Mouse (Mus musculus) G1E (cell line): ENCODE results near the gene Cotl1. TPM values are rescaled to one million over a fixed set of nuclear protein-coding genes. Genes with fewer than 3 reads are reported as not detected.

ENCODE experiments used
- ATAC-seq: 2 replicates; pipeline ENCODE4 v1.8.0; 2016; ENCODE audit warnings: mild to moderate bottlenecking; ENCODE audit not compliant: insufficient number of reproducible peaks, poor library complexity, low FRiP score, severe bottlenecking; ENCODE audit errors: extremely low read depth
- DNase-seq: peaks from one replicate; pipeline ENCODE4 v3.0.0; 2012; ENCODE audit warnings: low spot score
- H3K27me3 ChIP-seq: 2 replicates; pipeline ENCODE4 v1.6.1; 2012; ENCODE audit warnings: mild to moderate bottlenecking, low read length, inconsistent platforms; ENCODE audit not compliant: insufficient read depth
- H3K36me3 ChIP-seq: replicated peaks from 2 replicates; pipeline ENCODE3; 2012; ENCODE audit warnings: mild to moderate bottlenecking, inconsistent platforms
- H3K4me1 ChIP-seq: 2 replicates; pipeline ENCODE4 v1.6.1; 2012; ENCODE audit warnings: low read depth, low read length, inconsistent platforms, mixed read lengths; ENCODE audit not compliant: insufficient read depth
- H3K4me3 ChIP-seq: 2 replicates; pipeline ENCODE4 v1.5.1; 2012; ENCODE audit warnings: low read depth, mild to moderate bottlenecking, inconsistent platforms, low read length, moderate library complexity, mixed read lengths
- H3K9me3 ChIP-seq: replicated peaks from 2 replicates; pipeline ENCODE4 v1.6.1; 2012; ENCODE audit warnings: inconsistent platforms
- CTCF ChIP-seq: IDR thresholded peaks from 2 replicates; pipeline ENCODE4 v1.5.1; 2012; ENCODE audit warnings: low read depth, low read length, inconsistent platforms, mixed read lengths
- GATA1 ChIP-seq: IDR thresholded peaks from 2 replicates; pipeline ENCODE4 v1.6.1; 2012; ENCODE audit warnings: borderline replicate concordance, low read length, inconsistent platforms, mixed read lengths
- GATA2 ChIP-seq: IDR thresholded peaks from 2 replicates; pipeline ENCODE4 v1.6.1; 2012; ENCODE audit warnings: low read depth, low read length, inconsistent platforms, borderline replicate concordance
- POLR2AphosphoS5 ChIP-seq: IDR thresholded peaks from 2 replicates; pipeline ENCODE4 v1.6.1; 2012; ENCODE audit warnings: low read depth, low read length, inconsistent platforms; ENCODE audit not compliant: insufficient replicate concordance
- TAL1 ChIP-seq: conservative IDR thresholded peaks from 2 replicates; pipeline ENCODE4 v1.6.1; 2012; ENCODE audit warnings: low read depth, low read length, inconsistent platforms, mixed read lengths
- polyA plus RNA-seq: library from polyadenylated mRNA; stranded (reverse); fragments of >175 nt; gene quantifications from 2 replicates; pipeline ENCODE4 v1.2.3, GENCODE M21; 2012
- total RNA-seq, 2 experiments: library from RNA; stranded (forward) in 1 of 2; stranded (reverse) in 1 of 2; fragments of 200-1000 nt in 1 of 2; fragments of >200 nt in 1 of 2; fragmentation: Nextera tagmentation in 1 of 2; gene quantifications; 2 replicates each; pipeline ENCODE4 v1.2.3; 2014 to 2017

Gene Cotl1
- total and polyA plus RNA-seq, 3 experiments: 23.9 to 72.5 (median 63.4) TPM

DNA sequence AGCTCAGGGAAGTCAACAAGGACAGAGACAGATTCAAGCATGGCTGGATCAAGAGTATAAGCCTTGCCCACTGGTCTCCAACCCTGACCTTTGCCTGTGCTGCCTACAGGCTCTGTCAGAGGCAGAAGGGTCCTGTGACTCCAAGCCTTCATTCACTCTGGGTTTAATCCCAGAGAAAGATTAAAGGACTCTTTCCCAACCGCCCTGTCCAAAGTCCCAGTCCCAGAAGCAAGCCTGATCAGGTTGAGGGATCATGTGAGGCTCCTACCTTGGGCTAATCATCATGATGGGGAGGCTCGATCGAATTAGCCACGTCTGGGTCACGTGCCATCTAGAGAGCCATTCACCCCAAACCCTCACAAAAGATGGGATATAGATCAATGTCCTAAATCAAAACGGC lies 5.7 kb downstream of the Cotl1 start:
- no peak for TF ChIP-seq GATA2
- TF ChIP-seq POLR2AphosphoS5: no peak
- TF ChIP-seq GATA1: no peak
- no peaks in the 10 kb centered on the region for H3K36me3 ChIP-seq
- no peak for ATAC-seq
- peaks cover 9% of the 10 kb centered on the region for H3K4me1 ChIP-seq
- no peak for DNase-seq
- H3K27me3 ChIP-seq: peaks cover 37% of the 10 kb centered on the region
- H3K9me3 ChIP-seq: no peaks in the 10 kb centered on the region
- H3K4me3 ChIP-seq: no peak overlapping the region

- DNase-seq: no peak
- H3K4me3 ChIP-seq: no peak overlapping the region
- H3K9me3 ChIP-seq: no peaks in the 10 kb centered on the region
- ATAC-seq: no peak
- H3K27me3 ChIP-seq: peaks cover 34% of the 10 kb centered on the region
- peaks cover 7% of the 10 kb centered on the region for H3K4me1 ChIP-seq
- no peak for TF ChIP-seq GATA1
- no peak for TF ChIP-seq POLR2AphosphoS5
- no peak for TF ChIP-seq CTCF
- no peak for TF ChIP-seq TAL1
- no peak for TF ChIP-seq GATA2
- H3K36me3 ChIP-seq: no peaks in the 10 kb centered on the region
Measured at GRCm38 (mm10) chr8:119832931-119833330, 7.4 kb downstream of the Cotl1 start.

DNA sequence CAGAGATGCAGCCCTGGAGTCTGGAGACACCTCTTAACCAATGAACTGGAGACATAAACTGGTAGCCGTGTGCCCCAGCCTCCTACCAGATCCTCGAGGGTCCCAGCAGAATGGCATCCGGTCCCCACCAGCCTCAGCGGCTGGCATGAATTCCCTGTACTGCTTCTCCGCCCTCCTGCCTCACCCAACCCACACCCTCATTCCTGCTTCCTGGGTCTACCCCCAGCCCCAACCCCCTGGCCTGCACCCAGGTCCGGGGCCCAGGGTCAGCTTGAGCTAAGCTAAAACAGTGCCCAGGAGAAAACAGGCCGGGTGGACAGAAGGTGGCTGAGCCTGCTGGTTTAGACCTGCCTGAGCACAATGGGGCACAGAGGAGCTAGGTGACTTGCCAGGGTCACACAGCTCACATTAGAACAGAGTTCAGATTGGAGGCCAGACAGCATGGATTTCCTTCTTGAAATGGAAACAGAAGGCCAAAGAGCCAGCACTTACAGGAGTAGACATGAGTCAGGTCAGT lies 8.2 kb downstream of the Cotl1 start:
- Histone ChIP-seq H3K27me3 (peaks cover 30% of the 10 kb centered on the region), H3K36me3 (no peaks in the 10 kb centered on the region), H3K9me3 (no peaks in the 10 kb centered on the region), H3K4me1 (peaks cover 7% of the 10 kb centered on the region; the same call in 1 of the 2 replicates), H3K4me3 (no peak overlapping the region)
- DNase-seq (no peak), ATAC-seq (no peak)
- TF ChIP-seq GATA2: no peak
- no peak for TF ChIP-seq POLR2AphosphoS5
- TF ChIP-seq CTCF: no peak
- no peak for TF ChIP-seq TAL1
- TF ChIP-seq GATA1: no peak

GRCm38 (mm10) chr8:119831336-119831995 lies 8.9 kb downstream of the Cotl1 start:
- Histone ChIP-seq H3K36me3 (no peaks in the 10 kb centered on the region), H3K9me3 (no peaks in the 10 kb centered on the region), H3K27me3 (peaks cover 31% of the 10 kb centered on the region), H3K4me3 (no peak overlapping the region), H3K4me1 (peaks cover 14% of the 10 kb centered on the region)
- no peak for ATAC-seq
- no peak for DNase-seq
- TF ChIP-seq TAL1 (no peak), GATA2 (no peak), GATA1 (no peak), POLR2AphosphoS5 (no peak), CTCF (no peak)

DNA sequence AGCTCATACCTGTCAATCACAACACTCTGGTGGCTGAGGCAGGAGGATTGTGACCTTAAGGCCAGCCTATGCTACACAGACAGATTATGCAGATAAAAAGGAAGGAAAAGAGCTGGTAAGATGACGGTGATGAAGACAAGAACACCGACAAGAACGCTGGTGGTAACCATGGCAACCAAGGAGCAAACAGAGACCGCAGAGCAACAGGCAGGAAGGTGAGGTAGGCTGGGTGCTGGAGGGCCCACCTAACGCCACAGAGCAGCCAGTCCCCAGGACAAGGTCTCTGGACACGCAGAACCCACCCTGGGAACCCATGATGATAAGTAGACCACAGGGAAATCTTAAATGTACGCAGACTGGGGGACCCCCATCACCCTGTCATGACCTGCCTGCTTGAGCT lies 9.8 kb downstream of the Cotl1 start:
- TF ChIP-seq CTCF: no peak
- TF ChIP-seq GATA1: no peak
- no peak for TF ChIP-seq TAL1
- TF ChIP-seq POLR2AphosphoS5: no peak
- no peak for TF ChIP-seq GATA2
- ATAC-seq (no peak), DNase-seq (no peak)
- H3K9me3 ChIP-seq: no peaks in the 10 kb centered on the region
- peaks cover 28% of the 10 kb centered on the region; the same call in 1 of the 2 replicates for H3K27me3 ChIP-seq
- H3K4me1 ChIP-seq: peaks cover 22% of the 10 kb centered on the region
- H3K4me3 ChIP-seq: no peak overlapping the region
- no peaks in the 10 kb centered on the region for H3K36me3 ChIP-seq

- peaks cover 30% of the 10 kb centered on the region; the same call in 1 of the 2 replicates for H3K27me3 ChIP-seq
- H3K9me3 ChIP-seq: no peaks in the 10 kb centered on the region
- no peak for ATAC-seq
- no peak overlapping the region for H3K4me3 ChIP-seq
- TF ChIP-seq CTCF (no peak), GATA1 (no peak), POLR2AphosphoS5 (no peak), TAL1 (no peak), GATA2 (no peak)
- no peaks in the 10 kb centered on the region for H3K36me3 ChIP-seq
- DNase-seq: no peak
- H3K4me1 ChIP-seq: peaks cover 25% of the 10 kb centered on the region
Measured at GRCm38 (mm10) chr8:119829870-119830580, 10.3 kb downstream of the Cotl1 start.
